Mouse (Mus musculus): Measurements from ENCODE around the gene Aldh3b1. TPM values are rescaled to one million over a fixed set of nuclear protein-coding genes. Genes with fewer than 3 reads are reported as not detected.

Aldh3b1 gene
- total and polyA plus RNA-seq, 2 experiments from 2014 or later = 2.8 to 3.7 TPM

- Histone ChIP-seq H3K27ac (ENCODE audit: low read depth, low read length) (no peak overlapping the region), H3K4me1 (ENCODE audit: insufficient read depth, low read length) (no peaks in the 10 kb centered on the region), H3K36me3 (ENCODE audit: insufficient read depth, low read length) (no peaks in the 10 kb centered on the region), H3K9me3 (ENCODE audit: low read length) (no peaks in the 10 kb centered on the region), H3K4me2 (ENCODE audit: low read depth, low read length, poor library complexity, severe bottlenecking) (no peak overlapping the region), H3K4me3 (ENCODE audit: low read depth, low read length) (no peak overlapping the region), H3K9ac (replicated peaks; ENCODE audit: low read length, poor library complexity, severe bottlenecking) (no peak overlapping the region), H3K27me3 (ENCODE audit: insufficient read depth, low read length) (no peaks in the 10 kb centered on the region)
- WGBS = 17% methylated on average over 2 of the region's 2 CpGs
- DNase-seq (ENCODE audit: low spot score) (peak; percentile 74), ATAC-seq (ENCODE audit: low FRiP score) (peak; percentile 63; the same call in 1 of the 2 replicates)
- TF ChIP-seq CTCF (IDR thresholded peaks at IDR 0.05) = peak; percentile 95
These were observed 17.1 kb upstream of the Aldh3b1 start for GRCm38 (mm10) chr19:3946715-3947114.

GRCm38 (mm10) chr19:3945872-3946564, 16.4 kb upstream of the Aldh3b1 start:
- Histone ChIP-seq H3K9ac (replicated peaks; ENCODE audit: low read length, poor library complexity, severe bottlenecking) (no peak overlapping the region), H3K27ac (ENCODE audit: low read depth, low read length) (no peak overlapping the region), H3K27me3 (ENCODE audit: insufficient read depth, low read length) (no peaks in the 10 kb centered on the region), H3K4me1 (ENCODE audit: insufficient read depth, low read length) (no peaks in the 10 kb centered on the region), H3K9me3 (ENCODE audit: low read length) (no peaks in the 10 kb centered on the region), H3K4me3 (ENCODE audit: low read depth, low read length) (no peak overlapping the region), H3K36me3 (ENCODE audit: insufficient read depth, low read length) (no peaks in the 10 kb centered on the region), H3K4me2 (ENCODE audit: low read depth, low read length, poor library complexity, severe bottlenecking) (no peak overlapping the region)
- no peak for ATAC-seq (ENCODE audit: low FRiP score)
- WGBS = 36% methylated on average over 10 of the region's 10 CpGs
- no peak for TF ChIP-seq CTCF (IDR thresholded peaks at IDR 0.05)
- DNase-seq (ENCODE audit: low spot score) = no peak

- 27% methylated on average over 27 of the region's 27 CpGs for WGBS
- no peak for ATAC-seq (ENCODE audit: low FRiP score)
- no peak overlapping the region for H3K9ac ChIP-seq (replicated peaks; ENCODE audit: low read length, poor library complexity, severe bottlenecking)
These were observed 13.6 kb upstream of the Aldh3b1 start for GRCm38 (mm10) chr19:3942986-3943735.

GRCm38 (mm10) chr19:3942315-3942714, 12.7 kb upstream of the Aldh3b1 start:
- no peak overlapping the region for H3K4me2 ChIP-seq (ENCODE audit: low read depth, low read length, poor library complexity, severe bottlenecking)
- H3K4me1 ChIP-seq (ENCODE audit: insufficient read depth, low read length) = no peaks in the 10 kb centered on the region
- ATAC-seq (ENCODE audit: low FRiP score) (no peak), DNase-seq (ENCODE audit: low spot score) (no peak)
- no peaks in the 10 kb centered on the region for H3K36me3 ChIP-seq (ENCODE audit: insufficient read depth, low read length)
- TF ChIP-seq CTCF (IDR thresholded peaks at IDR 0.05) = no peak
- no peak overlapping the region for H3K4me3 ChIP-seq (ENCODE audit: low read depth, low read length)
- no peak overlapping the region for H3K9ac ChIP-seq (replicated peaks; ENCODE audit: low read length, poor library complexity, severe bottlenecking)
- WGBS = 88% methylated on average over 7 of the region's 7 CpGs
- no peak overlapping the region for H3K27ac ChIP-seq (ENCODE audit: low read depth, low read length)
- no peaks in the 10 kb centered on the region for H3K9me3 ChIP-seq (ENCODE audit: low read length)
- no peaks in the 10 kb centered on the region for H3K27me3 ChIP-seq (ENCODE audit: insufficient read depth, low read length)

More at GRCm38 (mm10) chr19:3942986-3943735, 13.6 kb upstream of the Aldh3b1 start:
- Histone ChIP-seq H3K27ac (ENCODE audit: low read depth, low read length) (no peak overlapping the region), H3K9me3 (ENCODE audit: low read length) (no peaks in the 10 kb centered on the region), H3K4me2 (ENCODE audit: low read depth, low read length, poor library complexity, severe bottlenecking) (no peak overlapping the region), H3K4me1 (ENCODE audit: insufficient read depth, low read length) (no peaks in the 10 kb centered on the region), H3K36me3 (ENCODE audit: insufficient read depth, low read length) (no peaks in the 10 kb centered on the region), H3K27me3 (ENCODE audit: insufficient read depth, low read length) (no peaks in the 10 kb centered on the region), H3K4me3 (ENCODE audit: low read depth, low read length) (no peak overlapping the region)
- TF ChIP-seq CTCF (IDR thresholded peaks at IDR 0.05) = no peak
- DNase-seq (ENCODE audit: low spot score) = no peak

DNA sequence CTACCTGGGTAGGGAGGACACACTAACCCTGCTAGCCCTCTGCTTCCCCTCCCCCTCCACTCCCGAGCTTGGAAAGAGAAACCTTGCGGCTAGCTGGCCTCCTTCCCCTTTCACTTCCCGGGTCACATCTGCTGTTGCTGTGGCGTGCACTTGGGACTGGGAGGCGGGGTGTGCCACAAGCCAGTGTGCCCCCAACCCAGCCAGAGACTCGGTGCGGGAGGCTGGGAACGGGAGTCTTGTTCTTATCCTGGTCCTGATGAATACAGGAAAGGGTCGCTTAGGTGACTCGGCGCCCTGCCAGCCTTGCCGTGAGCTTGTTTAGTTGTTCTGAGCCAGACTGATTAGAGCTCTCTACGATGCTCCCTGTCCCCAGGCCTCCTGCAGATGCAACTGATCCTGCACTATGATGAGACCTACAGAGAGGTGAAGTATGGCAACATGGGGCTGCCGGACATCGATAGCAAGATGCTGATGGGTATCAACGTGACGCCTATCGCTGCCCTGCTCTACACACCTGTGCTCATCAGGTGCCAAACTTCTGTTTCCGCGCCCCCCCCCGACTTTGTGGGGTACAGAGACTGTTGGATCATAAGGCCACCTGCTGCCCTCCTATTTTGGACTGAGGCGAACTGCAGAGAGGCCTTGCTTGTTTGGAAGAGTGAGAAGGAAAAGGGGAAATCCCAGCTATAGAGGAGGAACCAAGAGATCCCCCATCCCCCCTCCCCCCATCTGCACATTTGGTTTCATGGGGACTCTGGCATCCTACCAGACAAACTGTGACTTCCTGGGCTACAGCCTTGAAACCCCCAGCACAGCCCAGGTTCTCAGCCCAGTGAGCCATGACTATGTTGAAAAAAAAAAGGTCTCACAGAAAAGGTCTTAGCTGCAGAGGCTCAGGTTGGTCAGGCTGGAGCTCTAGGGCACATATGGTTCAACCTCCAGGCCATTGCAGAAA, 6.6 kb upstream of the Aldh3b1 start:
- ATAC-seq (ENCODE audit: low FRiP score) (no peak), DNase-seq (ENCODE audit: low spot score) (peak; percentile 30)
- WGBS = 7% methylated on average over 22 of the region's 22 CpGs
- Histone ChIP-seq H3K4me3 (ENCODE audit: low read depth, low read length) (peak overlapping the region; percentile 34), H3K9me3 (ENCODE audit: low read length) (no peaks in the 10 kb centered on the region), H3K4me2 (ENCODE audit: low read depth, low read length, poor library complexity, severe bottlenecking) (peak overlapping the region; percentile 62), H3K27ac (ENCODE audit: low read depth, low read length) (no peak overlapping the region), H3K9ac (replicated peaks; ENCODE audit: low read length, poor library complexity, severe bottlenecking) (peak overlapping the region; percentile 14; the same call in 1 of the 2 replicates), H3K27me3 (ENCODE audit: insufficient read depth, low read length) (0 out of 2 replicates have a peak, but pooled peaks cover 8% of the 10 kb centered on the region), H3K36me3 (ENCODE audit: insufficient read depth, low read length) (no peaks in the 10 kb centered on the region), H3K4me1 (ENCODE audit: insufficient read depth, low read length) (peaks cover 2% of the 10 kb centered on the region; the same call in 1 of the 2 replicates)
- no peak for TF ChIP-seq CTCF (IDR thresholded peaks at IDR 0.05)
